Mouse (Mus musculus): ENCODE results near the gene Mob3c. TPM values are rescaled to one million over a fixed set of nuclear protein-coding genes. Genes with fewer than 3 reads are reported as not detected.

The Mob3c gene
- polyA plus RNA-seq, 1 experiment = 4.3 TPM

DNA sequence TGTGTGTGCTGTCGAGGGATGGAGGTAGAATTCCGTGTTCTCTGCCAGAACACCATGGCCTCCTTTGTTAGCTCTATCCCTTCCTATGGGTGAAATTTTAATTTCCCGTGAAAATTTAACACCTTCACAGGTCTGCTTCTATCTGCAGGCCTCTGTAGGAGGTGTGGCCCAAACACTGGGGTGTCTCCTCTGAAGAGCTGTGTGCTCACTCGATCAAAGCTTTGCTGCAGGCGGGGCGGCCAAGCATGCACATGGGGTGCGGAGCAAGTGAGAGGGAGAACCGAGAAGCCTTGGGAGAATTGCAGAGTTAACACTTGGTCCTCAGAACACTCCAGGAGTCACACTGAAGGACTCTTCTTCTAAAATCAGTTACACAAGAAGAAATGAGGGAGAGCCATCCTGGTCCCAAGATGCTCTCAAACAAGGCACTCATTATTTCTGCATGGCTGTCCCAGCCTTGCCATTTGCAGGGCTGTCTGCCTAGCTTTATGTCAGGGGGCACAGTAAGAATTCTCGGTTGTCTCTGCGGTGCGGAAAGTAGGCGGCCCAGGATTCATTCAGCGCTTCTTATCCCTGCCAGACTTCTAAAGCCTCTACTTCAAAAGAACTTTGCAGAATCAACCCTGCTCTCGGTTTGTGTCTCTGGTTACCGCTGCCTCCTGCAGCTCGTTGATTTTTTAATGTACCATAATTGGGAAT, 41.8 kb downstream of the Mob3c start:
- H3K4me1 ChIP-seq (ENCODE audit: control insufficient read depth, insufficient read depth, low read length) = no peaks in the 10 kb centered on the region
- H3K36me3 ChIP-seq (ENCODE audit: control insufficient read depth, insufficient read depth, low read length, poor library complexity, severe bottlenecking) = no peaks in the 10 kb centered on the region
- H3K27ac ChIP-seq (ENCODE audit: insufficient read depth, low read length) = no peak overlapping the region
- no peaks in the 10 kb centered on the region for H3K27me3 ChIP-seq (ENCODE audit: control insufficient read depth, insufficient read depth, low read length, poor library complexity, severe bottlenecking)
- no peak overlapping the region for H3K4me3 ChIP-seq (ENCODE audit: low read depth, low read length)
- no peaks in the 10 kb centered on the region for H3K9me3 ChIP-seq (replicated peaks; ENCODE audit: control insufficient read depth, insufficient read depth, low read length, poor library complexity, severe bottlenecking)
- TF ChIP-seq CTCF (IDR thresholded peaks at IDR 0.05; ENCODE audit: low read depth, low read length) (no peak), EP300 (IDR thresholded peaks at IDR 0.05; ENCODE audit: insufficient read depth, low read depth, low read length) (no peak), POLR2A (IDR thresholded peaks at IDR 0.05; ENCODE audit: insufficient read depth, low read length) (no peak)
- no peak overlapping the region for H3K9ac ChIP-seq (ENCODE audit: low read depth, poor library complexity, severe bottlenecking)

DNA sequence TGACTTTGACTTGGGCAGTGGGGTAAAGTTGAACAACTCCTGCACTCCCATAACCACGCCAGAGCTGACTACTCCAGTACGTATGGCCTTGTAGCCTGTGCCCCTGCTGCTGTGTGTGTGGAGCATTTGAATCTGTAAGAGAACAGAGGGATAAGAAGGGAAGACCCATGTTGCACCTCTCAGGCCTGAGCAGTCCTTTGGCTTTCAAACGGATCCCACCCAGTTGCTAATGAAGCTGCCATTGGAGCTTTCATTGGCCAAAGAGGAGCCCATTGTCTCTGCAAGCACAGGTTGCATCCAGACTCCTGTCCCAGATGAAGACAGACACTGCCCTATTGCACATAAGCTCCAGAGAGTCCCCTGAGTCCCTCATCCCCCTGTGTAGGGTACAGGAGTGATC, 45.3 kb downstream of the Mob3c start:
- H3K36me3 ChIP-seq (ENCODE audit: control insufficient read depth, insufficient read depth, low read length, poor library complexity, severe bottlenecking) = no peaks in the 10 kb centered on the region

DNA sequence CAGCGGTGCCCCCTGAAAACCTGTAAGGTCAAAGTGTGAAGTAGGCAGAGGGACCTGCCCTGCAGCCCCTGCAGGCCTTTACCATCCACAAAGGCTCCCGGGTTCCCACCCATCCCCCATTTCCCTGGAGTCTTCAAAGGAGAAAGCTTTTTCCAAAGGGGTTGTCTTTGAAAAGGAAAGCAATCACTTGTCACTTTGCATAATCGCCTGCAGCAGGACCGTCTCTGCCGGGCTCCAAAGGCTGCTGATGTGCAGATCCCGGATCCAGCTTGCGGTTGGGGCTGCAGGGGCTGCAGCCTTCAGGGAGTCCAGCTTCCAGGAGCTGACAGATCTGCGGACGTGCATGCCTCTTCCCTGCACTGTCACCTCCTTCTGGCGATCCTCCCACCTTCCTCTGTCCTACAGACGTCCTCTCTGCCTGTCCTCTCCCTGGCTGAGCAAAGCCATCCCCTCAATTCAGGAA, 50.4 kb downstream of the Mob3c start:
- peak; percentile 36; the same call in 1 of the 2 replicates for TF ChIP-seq EP300 (IDR thresholded peaks at IDR 0.05; ENCODE audit: insufficient read depth, low read depth, low read length)
- TF ChIP-seq POLR2A (IDR thresholded peaks at IDR 0.05; ENCODE audit: insufficient read depth, low read length) = no peak
- no peak for TF ChIP-seq CTCF (IDR thresholded peaks at IDR 0.05; ENCODE audit: low read depth, low read length)
- Histone ChIP-seq H3K36me3 (ENCODE audit: control insufficient read depth, insufficient read depth, low read length, poor library complexity, severe bottlenecking) (no peaks in the 10 kb centered on the region), H3K9me3 (replicated peaks; ENCODE audit: control insufficient read depth, insufficient read depth, low read length, poor library complexity, severe bottlenecking) (no peaks in the 10 kb centered on the region), H3K4me3 (ENCODE audit: low read depth, low read length) (no peak overlapping the region), H3K27ac (ENCODE audit: insufficient read depth, low read length) (no peak overlapping the region), H3K27me3 (ENCODE audit: control insufficient read depth, insufficient read depth, low read length, poor library complexity, severe bottlenecking) (no peaks in the 10 kb centered on the region), H3K9ac (ENCODE audit: low read depth, poor library complexity, severe bottlenecking) (no peak overlapping the region), H3K4me1 (ENCODE audit: control insufficient read depth, insufficient read depth, low read length) (peaks cover 2% of the 10 kb centered on the region)

More for the DNA sequence above, 45.3 kb downstream of the Mob3c start:
- no peaks in the 10 kb centered on the region for H3K9me3 ChIP-seq (replicated peaks; ENCODE audit: control insufficient read depth, insufficient read depth, low read length, poor library complexity, severe bottlenecking)
- no peak overlapping the region for H3K4me3 ChIP-seq (ENCODE audit: low read depth, low read length)
- no peak overlapping the region for H3K27ac ChIP-seq (ENCODE audit: insufficient read depth, low read length)
- no peaks in the 10 kb centered on the region for H3K27me3 ChIP-seq (ENCODE audit: control insufficient read depth, insufficient read depth, low read length, poor library complexity, severe bottlenecking)
- H3K9ac ChIP-seq (ENCODE audit: low read depth, poor library complexity, severe bottlenecking) = no peak overlapping the region
- TF ChIP-seq CTCF (IDR thresholded peaks at IDR 0.05; ENCODE audit: low read depth, low read length) (no peak), EP300 (IDR thresholded peaks at IDR 0.05; ENCODE audit: insufficient read depth, low read depth, low read length) (no peak), POLR2A (IDR thresholded peaks at IDR 0.05; ENCODE audit: insufficient read depth, low read length) (no peak)
- no peaks in the 10 kb centered on the region for H3K4me1 ChIP-seq (ENCODE audit: control insufficient read depth, insufficient read depth, low read length)

- Histone ChIP-seq H3K36me3 (ENCODE audit: control insufficient read depth, insufficient read depth, low read length, poor library complexity, severe bottlenecking) (no peaks in the 10 kb centered on the region), H3K9ac (ENCODE audit: low read depth, poor library complexity, severe bottlenecking) (no peak overlapping the region), H3K4me3 (ENCODE audit: low read depth, low read length) (no peak overlapping the region), H3K9me3 (replicated peaks; ENCODE audit: control insufficient read depth, insufficient read depth, low read length, poor library complexity, severe bottlenecking) (no peaks in the 10 kb centered on the region), H3K27ac (ENCODE audit: insufficient read depth, low read length) (no peak overlapping the region), H3K4me1 (ENCODE audit: control insufficient read depth, insufficient read depth, low read length) (peaks cover 2% of the 10 kb centered on the region), H3K27me3 (ENCODE audit: control insufficient read depth, insufficient read depth, low read length, poor library complexity, severe bottlenecking) (no peaks in the 10 kb centered on the region)
- no peak for TF ChIP-seq EP300 (IDR thresholded peaks at IDR 0.05; ENCODE audit: insufficient read depth, low read depth, low read length)
- TF ChIP-seq POLR2A (IDR thresholded peaks at IDR 0.05; ENCODE audit: insufficient read depth, low read length) = no peak
- no peak for TF ChIP-seq CTCF (IDR thresholded peaks at IDR 0.05; ENCODE audit: low read depth, low read length)
These were observed 50.9 kb downstream of the Mob3c start for GRCm38 (mm10) chr4:115878828-115879227.

- Histone ChIP-seq H3K36me3 (ENCODE audit: control insufficient read depth, insufficient read depth, low read length, poor library complexity, severe bottlenecking) (no peaks in the 10 kb centered on the region), H3K9me3 (replicated peaks; ENCODE audit: control insufficient read depth, insufficient read depth, low read length, poor library complexity, severe bottlenecking) (no peaks in the 10 kb centered on the region), H3K4me3 (ENCODE audit: low read depth, low read length) (no peak overlapping the region), H3K27ac (ENCODE audit: insufficient read depth, low read length) (no peak overlapping the region), H3K27me3 (ENCODE audit: control insufficient read depth, insufficient read depth, low read length, poor library complexity, severe bottlenecking) (no peaks in the 10 kb centered on the region), H3K4me1 (ENCODE audit: control insufficient read depth, insufficient read depth, low read length) (peaks cover 2% of the 10 kb centered on the region), H3K9ac (ENCODE audit: low read depth, poor library complexity, severe bottlenecking) (no peak overlapping the region)
- no peak for TF ChIP-seq POLR2A (IDR thresholded peaks at IDR 0.05; ENCODE audit: insufficient read depth, low read length)
- no peak for TF ChIP-seq CTCF (IDR thresholded peaks at IDR 0.05; ENCODE audit: low read depth, low read length)
- no peak for TF ChIP-seq EP300 (IDR thresholded peaks at IDR 0.05; ENCODE audit: insufficient read depth, low read depth, low read length)
These were observed 53.3 kb downstream of the Mob3c start for GRCm38 (mm10) chr4:115881183-115881582.

- Histone ChIP-seq H3K4me3 (ENCODE audit: low read depth, low read length) (no peak overlapping the region), H3K4me1 (ENCODE audit: control insufficient read depth, insufficient read depth, low read length) (peaks cover 2% of the 10 kb centered on the region), H3K9me3 (replicated peaks; ENCODE audit: control insufficient read depth, insufficient read depth, low read length, poor library complexity, severe bottlenecking) (no peaks in the 10 kb centered on the region), H3K9ac (ENCODE audit: low read depth, poor library complexity, severe bottlenecking) (no peak overlapping the region), H3K36me3 (ENCODE audit: control insufficient read depth, insufficient read depth, low read length, poor library complexity, severe bottlenecking) (no peaks in the 10 kb centered on the region), H3K27me3 (ENCODE audit: control insufficient read depth, insufficient read depth, low read length, poor library complexity, severe bottlenecking) (no peaks in the 10 kb centered on the region), H3K27ac (ENCODE audit: insufficient read depth, low read length) (no peak overlapping the region)
- TF ChIP-seq POLR2A (IDR thresholded peaks at IDR 0.05; ENCODE audit: insufficient read depth, low read length) = no peak
- no peak for TF ChIP-seq CTCF (IDR thresholded peaks at IDR 0.05; ENCODE audit: low read depth, low read length)
- no peak for TF ChIP-seq EP300 (IDR thresholded peaks at IDR 0.05; ENCODE audit: insufficient read depth, low read depth, low read length)
These were observed 54.3 kb downstream of the Mob3c start for GRCm38 (mm10) chr4:115882195-115882594.
